Mouse (Mus musculus) urinary bladder, postnatal 14 days (tissue): Measurements from ENCODE around the gene Tmem145.

ENCODE experiments used
- DNase-seq: peaks from one replicate; pipeline ENCODE4 v3.0.0; 2021; ENCODE audit warnings: low spot score

Tmem145 gene

GRCm38 (mm10) chr7:25275555-25276298, 30.2 kb upstream of the Tmem145 start:
- DNase-seq, result peak; percentile 75

- no peak for DNase-seq
Observed at GRCm38 (mm10) chr7:25277405-25277804, 28.5 kb upstream of the Tmem145 start.

GRCm38 (mm10) chr7:25277998-25278340, 27.9 kb upstream of the Tmem145 start:
- no peak for DNase-seq

GRCm38 (mm10) chr7:25278341-25279075, 27.4 kb upstream of the Tmem145 start:
- DNase-seq, result peak; percentile 90

DNA sequence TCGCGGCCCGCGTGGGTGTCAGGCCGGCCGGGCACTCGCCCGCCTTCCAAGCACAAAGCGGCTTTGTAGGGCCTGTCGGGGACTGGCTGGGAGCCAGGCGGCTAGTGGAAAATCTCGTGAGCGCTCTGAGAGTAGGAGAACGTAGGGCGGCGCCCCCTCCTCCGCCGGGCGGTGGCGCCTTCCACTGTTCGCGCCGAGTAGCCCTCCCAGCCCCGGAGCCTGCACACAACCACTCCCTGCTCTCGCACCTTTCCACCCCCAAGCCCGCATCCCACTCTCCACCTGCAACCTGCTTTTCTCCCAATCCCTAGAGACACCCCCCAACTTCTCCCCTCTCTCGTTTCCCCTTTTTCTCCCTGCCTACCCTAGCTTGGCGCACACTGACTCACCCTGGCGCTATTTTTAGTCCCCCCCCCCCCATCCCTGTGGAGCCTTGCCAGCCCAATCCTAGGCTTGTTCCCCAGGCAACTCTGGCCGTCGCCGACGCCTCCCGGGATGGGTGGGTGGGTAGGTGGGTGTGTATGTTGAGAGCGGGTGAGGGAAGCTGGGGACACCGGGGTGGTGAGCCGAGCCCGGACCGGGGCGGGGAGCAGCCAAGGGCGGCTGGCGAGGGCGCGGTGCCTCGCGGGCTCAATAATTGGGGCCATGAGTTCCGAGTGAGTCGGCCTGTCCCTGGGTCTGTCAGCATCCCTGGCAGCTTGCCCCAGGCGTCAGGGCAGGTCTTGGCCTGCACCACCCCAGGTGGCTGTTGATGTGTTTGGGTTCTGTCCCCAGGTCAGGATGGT, 26.6 kb upstream of the Tmem145 start:
- DNase-seq, result peak; percentile 88

DNA sequence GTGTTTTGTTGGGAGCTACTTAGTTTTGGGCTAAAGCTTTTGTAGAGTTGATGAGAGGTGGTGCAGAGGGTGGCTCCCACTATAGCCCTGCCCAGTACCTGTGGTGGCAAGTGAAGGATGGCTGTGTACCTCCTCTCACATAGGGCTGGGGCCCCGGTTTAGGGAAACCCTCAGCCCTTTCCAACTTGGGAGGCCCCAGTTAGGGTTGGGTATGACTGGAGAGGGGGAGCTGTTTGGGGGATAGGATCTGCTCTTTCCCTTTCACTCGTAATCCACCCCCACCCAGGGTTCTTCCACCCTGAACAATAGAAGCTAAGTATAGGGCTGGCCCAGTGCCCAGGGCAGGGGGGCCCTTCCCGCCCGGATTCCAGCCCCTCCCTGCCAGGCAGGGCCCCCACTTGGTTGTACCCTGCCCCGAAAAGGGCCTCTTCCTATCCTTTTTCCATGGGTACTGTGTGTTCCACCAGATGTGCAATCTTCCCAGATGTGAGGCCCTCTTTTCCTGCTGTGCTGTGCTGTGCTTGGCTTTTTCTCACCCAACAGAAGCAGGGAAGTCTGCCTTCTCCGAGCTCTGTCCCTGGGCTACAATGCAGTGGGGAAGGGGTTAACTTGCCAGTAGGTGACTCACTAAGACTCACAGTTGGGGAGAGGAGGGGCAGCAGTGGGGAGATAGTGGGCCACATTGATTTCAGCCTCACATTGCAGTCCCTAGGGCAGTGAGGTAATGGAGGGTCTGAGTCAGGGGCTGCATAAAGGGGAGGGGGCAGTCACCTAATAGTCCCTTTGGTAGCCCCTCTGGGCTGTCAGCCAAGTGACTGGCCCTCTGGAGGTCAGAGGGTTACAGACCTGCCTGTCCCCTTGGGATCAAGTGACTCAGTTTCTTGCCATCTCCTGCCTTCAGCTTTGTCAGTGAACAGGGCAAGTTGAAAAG, 25.8 kb upstream of the Tmem145 start:
- peak; percentile 59 for DNase-seq

DNA sequence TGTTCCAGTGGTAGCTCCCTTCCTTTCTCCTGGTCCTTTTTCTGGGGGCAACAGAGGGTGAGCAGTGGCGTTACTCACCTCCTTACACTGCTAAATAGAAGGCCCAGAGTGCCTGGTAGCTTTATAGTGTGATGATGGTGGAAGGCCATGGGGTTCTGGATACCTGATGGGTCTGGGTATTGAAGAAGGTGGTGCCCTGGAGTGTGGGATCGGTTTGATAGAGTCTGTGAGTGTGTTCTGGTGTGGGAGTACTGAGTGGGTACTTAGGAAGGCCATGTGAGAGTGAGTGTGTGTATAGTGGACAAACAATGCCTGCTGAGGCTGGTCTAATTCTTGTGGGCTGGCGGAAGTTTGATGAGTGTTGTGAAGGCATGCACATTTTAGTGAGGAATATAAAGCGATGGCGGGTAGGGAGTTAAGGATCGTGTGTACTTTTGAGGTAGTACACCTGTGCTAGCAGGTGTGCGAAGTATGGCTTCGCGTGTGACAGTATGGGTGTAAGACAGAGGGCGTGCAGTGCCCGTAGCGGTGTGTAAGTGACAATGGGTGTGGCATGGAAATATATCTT, 24.7 kb upstream of the Tmem145 start:
- peak; percentile 3 for DNase-seq

GRCm38 (mm10) chr7:25281734-25282601, 23.9 kb upstream of the Tmem145 start:
- DNase-seq, result peak; percentile 98

DNA sequence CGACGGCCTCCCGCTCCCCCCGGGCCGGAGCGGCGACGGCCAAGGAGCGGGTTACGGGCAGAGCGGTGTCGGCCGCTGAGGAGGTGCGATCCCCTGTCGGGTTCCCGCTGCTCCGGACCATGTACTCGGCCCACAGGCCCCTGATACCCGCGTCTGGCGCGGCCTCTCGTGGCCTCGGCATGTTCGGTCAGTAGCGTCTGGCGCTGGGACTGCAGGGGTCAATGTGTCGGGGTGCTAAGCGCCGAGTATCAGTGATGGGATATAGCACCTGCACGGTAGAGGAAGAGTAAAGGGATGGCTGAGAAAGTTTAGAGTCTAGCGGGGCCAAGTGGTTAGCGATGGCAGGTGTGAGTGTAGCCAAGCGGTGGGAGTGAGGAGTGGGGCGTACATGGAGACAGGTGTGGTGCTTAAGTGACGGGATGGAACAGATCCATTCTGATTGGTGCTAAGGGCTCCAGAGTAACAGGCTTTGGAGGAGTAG, 23.1 kb upstream of the Tmem145 start:
- DNase-seq, result peak; percentile 46

- peak; percentile 22 for DNase-seq
Observed at GRCm38 (mm10) chr7:25283637-25284036, 22.3 kb upstream of the Tmem145 start.

DNA sequence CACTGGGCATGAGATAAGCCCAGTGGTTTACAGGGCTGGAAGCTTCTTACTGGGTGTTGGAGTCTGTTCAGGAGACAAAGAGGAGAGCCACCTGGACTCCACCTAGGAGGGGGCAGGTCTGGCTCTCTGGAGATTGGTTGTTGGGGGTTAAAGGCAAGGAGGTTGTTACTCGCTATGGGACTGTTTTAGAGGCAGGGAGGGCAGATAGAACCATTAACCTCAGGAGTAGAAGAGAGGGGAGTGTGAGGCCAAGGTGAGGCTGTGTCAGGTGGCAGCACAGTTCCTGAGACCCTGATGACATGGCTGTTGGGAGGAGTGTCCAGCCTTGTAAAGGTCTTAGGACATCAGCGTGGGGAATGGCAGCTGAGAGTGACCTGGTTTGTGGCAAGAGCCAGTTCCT, 21.7 kb upstream of the Tmem145 start:
- DNase-seq, result no peak

- DNase-seq, result no peak
Observed at GRCm38 (mm10) chr7:25284766-25285165, 21.1 kb upstream of the Tmem145 start.

DNA sequence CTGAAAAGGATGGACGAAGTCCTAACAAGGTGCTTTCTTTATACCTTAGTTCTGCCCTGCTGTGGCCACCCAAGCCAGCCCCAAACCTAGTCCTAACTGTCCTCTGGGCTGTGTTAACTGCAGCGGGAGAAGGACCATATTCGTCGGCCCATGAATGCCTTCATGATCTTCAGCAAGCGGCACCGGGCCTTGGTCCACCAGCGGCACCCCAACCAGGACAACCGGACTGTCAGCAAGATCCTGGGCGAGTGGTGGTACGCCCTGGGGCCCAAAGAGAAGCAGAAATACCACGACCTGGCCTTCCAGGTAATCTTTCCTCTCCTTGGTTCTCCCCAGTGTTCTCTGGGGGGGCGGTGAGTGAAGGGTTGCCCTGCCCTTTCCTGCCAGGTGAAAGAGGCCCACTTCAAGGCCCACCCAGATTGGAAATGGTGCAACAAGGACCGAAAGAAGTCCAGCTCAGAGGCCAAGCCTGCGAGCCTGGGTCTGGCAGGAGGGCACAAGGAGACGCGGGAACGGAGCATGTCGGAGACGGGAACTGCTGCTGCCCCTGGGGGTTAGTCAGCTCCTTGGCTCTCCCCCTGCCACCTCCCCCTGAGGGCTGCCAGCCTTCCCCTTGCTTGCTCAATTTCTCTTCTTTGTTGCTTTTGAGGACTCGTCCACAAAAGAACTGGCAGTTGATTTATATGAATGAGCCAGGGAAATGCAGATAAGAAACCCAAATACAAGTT, 20.2 kb upstream of the Tmem145 start:
- no peak for DNase-seq

GRCm38 (mm10) chr7:25286989-25287388, 18.9 kb upstream of the Tmem145 start:
- no peak for DNase-seq

GRCm38 (mm10) chr7:25288011-25288410, 17.9 kb upstream of the Tmem145 start:
- DNase-seq, result no peak

DNA sequence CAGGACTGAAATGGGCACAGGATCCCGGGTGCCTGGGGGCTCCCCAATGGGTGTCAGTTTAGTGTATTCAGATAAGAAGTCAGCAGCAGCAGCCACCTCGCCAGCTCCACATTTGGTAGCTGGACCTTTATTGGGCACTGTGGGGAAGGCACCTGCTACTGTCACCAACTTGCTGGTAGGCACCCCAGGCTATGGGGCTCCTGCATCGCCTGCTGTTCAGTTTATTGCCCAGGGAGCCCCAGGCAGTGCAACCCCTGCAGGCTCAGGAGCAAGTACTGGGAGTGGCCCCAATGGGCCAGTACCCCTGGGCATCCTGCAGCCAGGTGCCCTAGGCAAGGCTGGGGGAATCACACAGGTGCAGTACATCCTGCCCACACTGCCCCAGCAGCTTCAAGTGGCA, 17.2 kb upstream of the Tmem145 start:
- DNase-seq, result no peak

DNA sequence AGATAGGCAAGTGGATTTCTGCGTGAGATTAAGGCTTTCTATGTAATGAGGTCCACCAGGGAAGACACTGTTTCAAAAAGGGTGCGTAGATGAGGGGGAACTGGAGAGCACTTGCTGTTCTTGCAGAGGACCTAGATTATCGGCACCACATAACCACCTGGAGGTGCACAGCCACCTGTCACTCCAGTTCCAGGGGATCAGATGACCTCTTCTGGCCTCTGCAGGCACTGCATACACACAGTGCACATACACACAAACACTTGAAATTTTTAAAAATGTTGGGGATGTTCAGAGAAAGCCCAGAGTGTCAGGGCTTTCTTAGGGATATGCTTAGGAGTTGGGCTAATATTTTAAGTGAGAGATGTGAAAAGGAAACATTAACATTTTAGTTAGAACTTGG, 16.0 kb upstream of the Tmem145 start:
- no peak for DNase-seq

DNA sequence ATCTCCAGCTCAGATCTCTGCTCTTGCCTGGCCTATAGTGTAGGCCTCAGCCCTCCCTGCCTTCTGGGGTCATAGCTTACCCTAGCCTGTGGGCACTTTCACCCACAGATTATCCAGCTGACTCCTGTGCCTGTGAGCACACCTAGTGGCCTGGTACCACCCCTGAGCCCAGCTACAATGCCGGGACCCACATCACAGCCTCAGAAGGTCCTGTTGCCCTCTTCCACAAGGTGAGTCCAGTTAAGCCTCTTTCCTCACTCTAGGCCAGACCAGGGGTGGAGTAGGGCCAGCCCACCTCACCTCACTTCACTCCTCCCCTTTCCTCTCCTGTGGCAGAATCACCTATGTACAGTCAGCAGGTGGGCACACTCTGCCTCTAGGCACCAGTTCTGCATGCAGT, 15.4 kb upstream of the Tmem145 start:
- no peak for DNase-seq

DNA sequence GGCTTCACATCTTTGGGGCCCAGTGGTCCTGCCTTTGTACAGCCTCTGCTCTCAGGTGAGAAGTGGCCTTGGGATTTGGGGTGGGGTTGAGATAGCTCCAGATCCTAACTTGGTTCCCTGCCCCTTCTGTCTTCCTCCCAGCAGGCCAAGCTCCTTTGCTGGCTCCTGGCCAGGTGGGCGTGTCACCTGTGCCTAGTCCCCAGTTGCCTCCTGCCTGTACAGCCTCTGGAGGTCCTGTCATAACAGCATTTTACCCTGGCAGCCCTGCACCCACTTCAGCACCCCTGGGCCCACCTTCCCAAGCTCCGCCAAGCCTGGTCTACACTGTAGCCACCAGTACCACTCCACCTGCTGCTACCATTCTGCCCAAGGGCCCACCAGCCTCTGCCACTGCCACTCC, 15.0 kb upstream of the Tmem145 start:
- DNase-seq, result peak; percentile 74

GRCm38 (mm10) chr7:25292107-25292506, 13.8 kb upstream of the Tmem145 start:
- DNase-seq, result no peak
